Mouse (Mus musculus) urinary bladder, postnatal 0 days (tissue): ENCODE measurements around the gene Gldn. TPM values are rescaled to one million over a fixed set of nuclear protein-coding genes. Genes with fewer than 3 reads are reported as not detected.

Source experiments
- polyA plus RNA-seq: library from polyadenylated mRNA; unstranded; fragments of >200 nt; fragmentation: Nextera tagmentation; extraction: Ambion mirVana; gene quantifications from 2 replicates; pipeline ENCODE4 v1.2.1, GENCODE M21; 2015

Gldn gene
- not detected in 2 replicates for polyA plus RNA-seq

DNA sequence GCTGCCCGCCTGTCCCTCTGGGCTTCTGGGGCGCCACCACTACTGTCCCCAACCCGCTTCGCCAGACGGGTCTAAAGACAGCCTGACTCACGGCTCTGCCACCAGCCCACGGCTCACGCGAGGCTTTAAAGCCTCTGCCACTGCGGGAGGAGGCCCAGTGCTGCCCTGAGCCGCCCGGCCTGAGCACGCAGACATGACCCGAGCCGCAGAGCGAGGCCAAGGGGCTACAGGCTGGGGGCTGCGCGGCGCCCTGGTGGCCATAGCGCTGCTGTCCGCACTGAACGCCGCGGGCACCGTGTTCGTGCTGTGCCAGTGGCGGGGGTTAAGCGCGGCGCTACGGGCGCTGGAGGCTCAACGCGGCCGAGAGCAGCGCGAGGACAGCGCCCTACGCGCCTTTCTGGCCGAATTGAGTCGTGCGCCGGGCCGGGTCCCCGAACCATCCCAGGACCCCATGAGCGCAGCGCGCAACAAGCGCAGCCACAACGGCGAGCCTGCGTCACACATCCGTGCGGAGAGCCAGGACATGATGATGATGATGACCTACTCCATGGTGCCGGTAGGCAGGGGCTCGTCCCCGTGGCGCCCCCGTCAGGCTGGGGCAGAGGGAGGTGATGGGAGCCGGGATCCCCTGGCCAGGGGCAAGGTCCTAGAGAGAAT, at the start of gene Gldn:
TSS of gene Gldn (plus strand) at position 156 of the 657 bp plus-strand sequence.

DNA sequence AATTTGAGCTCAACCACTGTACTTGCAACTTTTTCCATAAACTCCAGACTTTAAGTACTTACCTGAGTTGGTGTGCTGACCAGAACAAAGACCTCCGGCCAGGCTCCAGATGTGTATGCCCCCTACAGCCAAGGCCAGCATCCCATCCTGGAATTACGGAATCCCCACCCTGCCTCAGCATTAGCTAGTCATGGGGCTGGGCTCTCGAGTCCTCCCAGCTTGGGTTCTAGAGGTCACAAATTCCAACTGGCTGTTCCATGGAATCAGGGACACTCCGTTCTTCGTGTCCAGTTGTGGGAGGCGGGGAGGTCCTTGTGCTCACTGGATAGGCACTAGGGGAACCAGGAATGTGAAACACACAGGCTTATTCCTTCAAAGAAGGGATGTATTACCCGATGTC, 18.3 kb upstream of the Gldn start, which contains the start of gene Cyp19a1:
TSS of gene Cyp19a1 (minus strand) at position 101 of the 400 bp plus-strand sequence.

Other genes with a start within 250 kb of the Gldn start
- 1.1 and 1.2 TPM in 2 replicates for gene Tnfaip8l3, start 218.1 kb upstream of the Gldn start, polyA plus RNA-seq
- gene Cyp19a1, start 18.4 kb upstream of the Gldn start, polyA plus RNA-seq: not detected in 2 replicates
- gene Dmxl2, start 215.1 kb downstream of the Gldn start, polyA plus RNA-seq: 2.5 and 4.6 TPM in 2 replicates